In genomic region chr1:121527061-121527460, GRCm38 (mm10) we compare ENCODE assay signal across 10 mouse cellular contexts. TPM values are rescaled to one million over a fixed set of nuclear protein-coding genes. Genes with fewer than 3 reads are reported as not detected.
DNase-seq lines count a peak whose midpoint lies in the region; ATAC-seq and TF ChIP-seq lines count a peak whose summit lies in the region.
"Had no signal": no experiment of that assay in that cellular context is flagged by ENCODE, and none has a peak within 500 bp of the region (broad histone marks: within the 10 kb centered on the region; RNA-seq: fewer than 3 reads in every experiment).

No protein-coding gene starts in this region.

- peak in 1 of 2 experiments; percentile 24 for DNase-seq in layer of hippocampus, adult 2 months (ENCODE audit: low spot score in 2 of 2)
- DNase-seq in layer of hippocampus, adult 11-12 months (ENCODE audit: low spot score) = no peak
- DNase-seq in embryonic facial prominence, embryonic 10.5 days (ENCODE audit: low spot score) = no peak
- DNase-seq in midbrain, embryonic 11.5 days (ENCODE audit: low spot score, missing footprints) = no peak
- no peak for DNase-seq in layer of hippocampus, postnatal 10 days (ENCODE audit: low spot score in 2 of 2)
- no peak for DNase-seq in cerebellum, adult 11-12 months

- H3K27me3 ChIP-seq in embryonic facial prominence, embryonic 10.5 days (replicated peaks; ENCODE audit: low read depth, poor library complexity, severe bottlenecking) = peaks cover 48% of the 10 kb centered on the region
- peaks cover 17% of the 10 kb centered on the region for H3K27me3 ChIP-seq in forebrain, embryonic 16.5 days (replicated peaks; ENCODE audit: control insufficient read depth, insufficient read depth, low read length)
- H3K27me3 ChIP-seq in midbrain, embryonic 11.5 days (ENCODE audit: control insufficient read depth, insufficient read depth, low read length) = peaks cover 18% of the 10 kb centered on the region
- peaks cover 42% of the 10 kb centered on the region for H3K27me3 ChIP-seq in liver, embryonic 12.5 days (replicated peaks)

- peaks cover 16% of the 10 kb centered on the region for H3K4me1 ChIP-seq in embryonic facial prominence, embryonic 10.5 days
- peaks cover 12% of the 10 kb centered on the region for H3K4me1 ChIP-seq in forebrain, embryonic 16.5 days (replicated peaks; ENCODE audit: control insufficient read depth, insufficient read depth, low read length)
- H3K4me1 ChIP-seq in midbrain, embryonic 11.5 days (ENCODE audit: control insufficient read depth, insufficient read depth, low read length) = peaks cover 11% of the 10 kb centered on the region
- H3K4me1 ChIP-seq in liver, embryonic 12.5 days = peaks cover 7% of the 10 kb centered on the region; the same call in 1 of the 2 replicates

- no peaks in the 10 kb centered on the region for H3K9me3 ChIP-seq in embryonic facial prominence, embryonic 10.5 days
- H3K9me3 ChIP-seq in forebrain, embryonic 16.5 days (ENCODE audit: control insufficient read depth, low read length) = no peaks in the 10 kb centered on the region
- no peaks in the 10 kb centered on the region for H3K9me3 ChIP-seq in midbrain, embryonic 11.5 days (ENCODE audit: control insufficient read depth, low read length)
- H3K9me3 ChIP-seq in liver, embryonic 12.5 days (replicated peaks) = no peaks in the 10 kb centered on the region

- ATAC-seq in forebrain, embryonic 16.5 days = no peak
- no peak for ATAC-seq in midbrain, embryonic 11.5 days (ENCODE audit: low FRiP score)
- ATAC-seq in liver, embryonic 12.5 days = no peak

- whole genome bisulfite sequencing in embryonic facial prominence, embryonic 10.5 days = 49% methylated on average over 17 of the region's 17 CpGs
- WGBS in forebrain, embryonic 16.5 days = 45% methylated on average over 17 of the region's 17 CpGs
- 52% methylated on average over 17 of the region's 17 CpGs for WGBS in midbrain, embryonic 11.5 days
- 38% methylated on average over 17 of the region's 17 CpGs for WGBS in liver, embryonic 12.5 days (ENCODE audit: insufficient replicate concordance)

- H3K4me2 ChIP-seq in forebrain, embryonic 16.5 days (ENCODE audit: low read length) = peak overlapping the region; percentile 59
- peak overlapping the region; percentile 45 for H3K4me2 ChIP-seq in midbrain, embryonic 11.5 days
- H3K4me2 ChIP-seq in liver, embryonic 12.5 days = no peak overlapping the region; the same call in 1 of the 2 replicates

- H3K27ac ChIP-seq in layer of hippocampus, adult 2 months = no peak overlapping the region; the same call in 1 of the 2 replicates
- no peak overlapping the region for H3K27ac ChIP-seq in embryonic facial prominence, embryonic 10.5 days (replicated peaks)
- no peak overlapping the region for H3K27ac ChIP-seq in forebrain, embryonic 16.5 days (ENCODE audit: low read length)
- no peak overlapping the region for H3K27ac ChIP-seq in midbrain, embryonic 11.5 days (ENCODE audit: low read depth, low read length)
- no peak overlapping the region for H3K27ac ChIP-seq in liver, embryonic 12.5 days

- H3K9ac ChIP-seq in forebrain, embryonic 16.5 days (replicated peaks; ENCODE audit: low read depth, low read length) = no peak overlapping the region
- no peak overlapping the region for H3K9ac ChIP-seq in midbrain, embryonic 11.5 days (ENCODE audit: low read length)
- H3K9ac ChIP-seq in liver, embryonic 12.5 days = no peak overlapping the region

- TF ChIP-seq CTCF in layer of hippocampus, adult 2 months (conservative IDR thresholded peaks at IDR 0.05) = no peak

- no peaks in the 10 kb centered on the region for H3K36me3 ChIP-seq in embryonic facial prominence, embryonic 10.5 days (replicated peaks)
- no peaks in the 10 kb centered on the region for H3K36me3 ChIP-seq in forebrain, embryonic 16.5 days (ENCODE audit: control insufficient read depth, insufficient read depth)
- no peaks in the 10 kb centered on the region for H3K36me3 ChIP-seq in midbrain, embryonic 11.5 days (ENCODE audit: control insufficient read depth, insufficient read depth, low read length)
- H3K36me3 ChIP-seq in liver, embryonic 12.5 days = no peaks in the 10 kb centered on the region

- peak overlapping the region; percentile 58 for H3K4me3 ChIP-seq in layer of hippocampus, adult 2 months
- H3K4me3 ChIP-seq in embryonic facial prominence, embryonic 10.5 days = peak overlapping the region; percentile 57
- H3K4me3 ChIP-seq in forebrain, embryonic 16.5 days (replicated peaks; ENCODE audit: low read length) = peak overlapping the region; percentile 42
- peak overlapping the region; percentile 30 for H3K4me3 ChIP-seq in midbrain, embryonic 11.5 days (ENCODE audit: low read depth, low read length)
- H3K4me3 ChIP-seq in liver, embryonic 12.5 days = no peak overlapping the region

RNA-seq across cellular contexts. Expression of gene Htr5b, which starts 1.2 kb away (rescaled TPM):
- 1 to 10 TPM; 8.0 to 9.5 TPM for total RNA-seq in layer of hippocampus, adult 2 months (2021)
- 0.15 and 0.31 TPM in 2 replicates for polyA plus RNA-seq in embryonic facial prominence, embryonic 10.5 days (2016; fragmentation: Nextera tagmentation; extraction: Ambion mirVana)
- polyA plus RNA-seq in forebrain, embryonic 16.5 days (2015; fragmentation: Nextera tagmentation; extraction: Ambion mirVana) = 0.29 and 0.60 TPM in 2 replicates
- polyA plus RNA-seq in midbrain, embryonic 11.5 days (2014; fragmentation: Nextera tagmentation; extraction: Ambion mirVana) = 0.14 and 0.20 TPM in 2 replicates
- 1 to 10 TPM; 7.3 to 8.1 TPM for total RNA-seq in layer of hippocampus, postnatal 10 days (2021)
- 0.08 TPM in 1 of 2 replicates, not detected in the other for polyA plus RNA-seq in liver, embryonic 12.5 days (2016; fragmentation: Nextera tagmentation; extraction: Ambion mirVana)
- total RNA-seq: liver, adult 2 months; neutrophil, adult 5-6 weeks had no signal
- polyA plus RNA-seq: liver, adult 2 months had no signal

RNA-seq across cellular contexts. Expression of gene Ddx18, which starts 40.7 kb away (rescaled TPM):
- 10 to 100 TPM; 27.9 to 28.9 TPM for total RNA-seq in layer of hippocampus, adult 2 months (2021)
- 77.9 and 81.4 TPM in 2 replicates for polyA plus RNA-seq in embryonic facial prominence, embryonic 10.5 days (2016; fragmentation: Nextera tagmentation; extraction: Ambion mirVana)
- 37.0 and 40.9 TPM in 2 replicates for polyA plus RNA-seq in forebrain, embryonic 16.5 days (2015; fragmentation: Nextera tagmentation; extraction: Ambion mirVana)
- 76.3 and 81.0 TPM in 2 replicates for polyA plus RNA-seq in midbrain, embryonic 11.5 days (2014; fragmentation: Nextera tagmentation; extraction: Ambion mirVana)
- total RNA-seq in layer of hippocampus, postnatal 10 days (2021) = 10 to 100 TPM; 26.8 to 27.6 TPM
- 62.0 and 62.1 TPM in 2 replicates for polyA plus RNA-seq in liver, embryonic 12.5 days (2016; fragmentation: Nextera tagmentation; extraction: Ambion mirVana)
